Mouse (Mus musculus) heart, embryonic 16.5 days (tissue): ENCODE measurements around the gene Nsf. TPM values are rescaled to one million over a fixed set of nuclear protein-coding genes. Genes with fewer than 3 reads are reported as not detected.
A peak's percentile ranks its signal among the peaks of the same experiment; 100 is the strongest.
"Not testable (repeated sequence)": the region's sequence is repeated elsewhere in the genome, so short reads cannot be mapped to it uniquely, and the experiment has no call there.

Source experiments
- ATAC-seq: fragments of 200-750 bp; cut with Nextera tagmentation; replicated peaks from 2 replicates; pipeline ENCODE4 v1.8.0; 2017; ENCODE audit warnings: moderate number of reproducible peaks; ENCODE audit not compliant: insufficient read depth, low FRiP score; ENCODE audit errors: extremely low read depth
- H3K27ac ChIP-seq: fragments of 300-500 bp; sonication (generic); 2 replicates; pipeline ENCODE4 v1.5.1; 2014; ENCODE audit warnings: mild to moderate bottlenecking, low read length, control low read depth, moderate library complexity
- H3K27me3 ChIP-seq: fragments of 300-500 bp; sonication (generic); 2 replicates; pipeline ENCODE4 v1.6.1; 2014; ENCODE audit warnings: low read length, mixed read lengths; ENCODE audit not compliant: control insufficient read depth, insufficient read depth
- H3K36me3 ChIP-seq: fragments of 300-500 bp; sonication (generic); 2 replicates; pipeline ENCODE4 v1.6.1; 2014; ENCODE audit not compliant: control insufficient read depth, insufficient read depth
- H3K4me1 ChIP-seq: fragments of 300-500 bp; sonication (generic); 2 replicates; pipeline ENCODE4 v1.6.1; 2014; ENCODE audit warnings: low read length, mixed read lengths; ENCODE audit not compliant: control insufficient read depth, insufficient read depth
- H3K4me2 ChIP-seq: fragments of 300-500 bp; sonication (generic); 2 replicates; pipeline ENCODE4 v1.6.1; 2014; ENCODE audit warnings: low read depth, mild to moderate bottlenecking, control low read depth, low read length
- H3K4me3 ChIP-seq: fragments of 300-500 bp; sonication (generic); 2 replicates; pipeline ENCODE4 v1.5.1; 2014; ENCODE audit warnings: mild to moderate bottlenecking, control low read depth, low read length
- H3K9ac ChIP-seq: fragments of 300-500 bp; sonication (generic); 2 replicates; pipeline ENCODE4 v1.6.1; 2014; ENCODE audit warnings: low read length, control low read depth
- H3K9me3 ChIP-seq: fragments of 300-500 bp; sonication (generic); replicated peaks from 2 replicates; pipeline ENCODE4 v1.6.1; 2016; ENCODE audit warnings: low read length; ENCODE audit not compliant: control insufficient read depth
- WGBS: fragments of 180-500 bp; shearing (Covaris S2); extraction: QIAGEN DNeasy Blood & Tissue Kit; methylation state at CpG from one replicate; pipeline ENCODE4 v1.1.7; 2014; 5-methylcytosine and 5-hydroxymethylcytosine counted together
- polyA plus RNA-seq: library from polyadenylated mRNA; unstranded; fragments of >200 nt; fragmentation: Nextera tagmentation; extraction: Ambion mirVana; gene quantifications from 2 replicates; pipeline ENCODE4 v1.2.1, GENCODE M21; 2015

Gene Nsf
- polyA plus RNA-seq, 1 experiment from 2014 or later = 35.3 TPM

DNA sequence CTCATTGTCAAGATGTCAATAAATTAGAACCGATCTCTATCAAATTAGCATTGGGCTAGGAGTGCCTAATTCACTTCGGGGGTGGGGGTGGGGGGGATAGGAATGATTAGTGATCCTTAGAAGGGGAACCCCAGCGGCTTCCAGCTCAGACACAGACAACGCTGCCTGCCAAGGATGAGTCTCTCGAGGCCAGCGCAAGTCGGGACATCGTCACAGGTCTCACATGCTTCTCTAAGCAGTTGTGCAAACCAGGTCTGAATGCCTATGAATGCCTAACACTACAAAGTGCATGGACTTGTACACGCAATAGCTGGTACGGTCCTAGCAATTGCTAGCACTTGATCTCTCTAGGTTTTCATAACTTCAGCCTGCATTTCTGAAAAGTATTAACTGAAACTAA lies 62.1 kb downstream of the Nsf start:
- H3K9me3 ChIP-seq = no peaks in the 10 kb centered on the region
- H3K27me3 ChIP-seq = no peaks in the 10 kb centered on the region
- no peak for ATAC-seq
- H3K9ac ChIP-seq = no peak overlapping the region
- no peak overlapping the region for H3K4me3 ChIP-seq
- H3K4me2 ChIP-seq = no peak overlapping the region
- H3K36me3 ChIP-seq = no peaks in the 10 kb centered on the region
- 88% methylated on average over 10 of the region's 10 CpGs for WGBS
- H3K27ac ChIP-seq = no peak overlapping the region
- peaks cover 3% of the 10 kb centered on the region; the same call in 1 of the 2 replicates for H3K4me1 ChIP-seq

DNA sequence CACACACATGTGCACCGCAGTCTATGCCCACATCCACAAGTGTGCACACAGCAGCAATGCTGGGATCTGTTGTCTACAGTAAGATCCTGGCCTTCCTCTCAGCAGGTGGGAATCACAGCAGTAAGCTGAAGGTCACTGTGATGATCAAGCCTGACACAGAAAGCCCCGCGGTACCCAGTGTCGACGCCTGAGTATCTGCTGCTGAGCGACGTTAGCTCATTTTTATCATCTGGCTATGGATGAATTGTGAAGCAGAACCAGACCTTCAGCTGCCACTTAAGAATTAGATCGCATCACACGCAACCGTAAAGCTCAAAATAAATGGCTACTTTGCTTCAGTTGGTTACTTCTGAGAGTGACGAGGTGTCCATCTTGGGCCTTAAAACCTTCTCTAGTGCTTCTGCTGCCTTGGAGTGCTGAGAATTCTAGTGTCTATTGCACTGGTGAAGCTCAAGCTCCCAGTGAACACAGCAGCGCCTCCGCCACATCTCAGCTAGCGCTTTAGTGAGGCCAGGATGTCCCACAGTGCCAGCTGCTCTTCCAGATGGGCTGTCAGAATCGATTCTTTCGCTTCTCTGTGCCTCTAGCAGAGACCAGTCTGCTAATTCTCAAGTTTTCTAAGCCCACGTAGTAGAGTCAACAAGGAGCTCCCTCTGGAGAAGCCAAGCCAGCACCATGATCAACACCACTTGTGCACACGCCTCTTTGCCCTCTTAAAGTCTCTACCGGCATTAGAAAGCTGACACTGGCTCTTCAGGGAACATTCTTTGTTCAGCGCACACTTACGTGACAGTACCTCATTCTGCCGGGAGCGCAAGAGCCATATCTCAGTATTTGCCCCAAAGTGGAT lies 63.3 kb downstream of the Nsf start:
- Histone ChIP-seq H3K4me1 (peaks cover 3% of the 10 kb centered on the region; the same call in 1 of the 2 replicates), H3K4me3 (no peak overlapping the region), H3K9ac (no peak overlapping the region), H3K27me3 (no peaks in the 10 kb centered on the region), H3K9me3 (no peaks in the 10 kb centered on the region), H3K4me2 (no peak overlapping the region), H3K27ac (no peak overlapping the region), H3K36me3 (no peaks in the 10 kb centered on the region)
- ATAC-seq = no peak
- WGBS = 72% methylated on average over 23 of the region's 23 CpGs

DNA sequence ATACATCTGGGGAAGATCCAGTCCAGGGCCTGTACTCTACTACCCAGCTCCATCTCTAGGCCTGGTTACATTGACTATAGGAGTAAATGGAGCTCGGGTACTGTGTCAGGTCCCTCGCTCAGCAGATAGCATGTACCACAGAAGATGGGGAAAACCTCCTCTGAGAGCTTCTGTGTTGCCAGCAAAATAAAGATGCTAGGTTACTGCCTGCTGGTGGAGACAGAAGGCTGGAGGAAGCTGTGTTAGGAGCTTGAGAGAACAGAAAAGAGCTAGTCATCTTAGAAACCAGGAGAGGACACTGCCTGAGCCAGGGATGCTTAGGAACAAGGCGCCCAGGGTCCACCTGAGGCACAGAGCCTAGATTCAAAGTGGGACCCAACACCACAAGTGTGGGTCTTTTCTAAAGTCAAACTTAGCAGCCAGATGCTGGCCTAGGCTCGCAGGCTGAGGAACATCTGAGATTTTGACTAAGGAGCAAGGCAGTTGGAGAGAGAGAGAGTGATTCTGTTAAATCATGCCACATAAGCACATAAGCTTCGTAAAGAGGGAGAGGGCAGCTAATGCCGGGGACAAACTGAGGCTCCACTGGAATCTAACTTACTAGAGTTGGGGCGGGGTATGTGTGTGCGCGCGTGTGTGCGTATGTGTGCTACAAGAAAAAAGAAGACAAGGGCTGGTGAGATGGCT lies 66.0 kb downstream of the Nsf start:
- no peak overlapping the region for H3K4me3 ChIP-seq
- H3K36me3 ChIP-seq = peaks cover 2% of the 10 kb centered on the region; the same call in 1 of the 2 replicates
- ATAC-seq = no peak
- H3K9ac ChIP-seq = no peak overlapping the region
- 93% methylated on average over 11 of the region's 11 CpGs for WGBS
- peaks cover under 1% of the 10 kb centered on the region for H3K4me1 ChIP-seq
- H3K27ac ChIP-seq = no peak overlapping the region
- H3K9me3 ChIP-seq = no peaks in the 10 kb centered on the region
- H3K4me2 ChIP-seq = no peak overlapping the region
- no peaks in the 10 kb centered on the region for H3K27me3 ChIP-seq

DNA sequence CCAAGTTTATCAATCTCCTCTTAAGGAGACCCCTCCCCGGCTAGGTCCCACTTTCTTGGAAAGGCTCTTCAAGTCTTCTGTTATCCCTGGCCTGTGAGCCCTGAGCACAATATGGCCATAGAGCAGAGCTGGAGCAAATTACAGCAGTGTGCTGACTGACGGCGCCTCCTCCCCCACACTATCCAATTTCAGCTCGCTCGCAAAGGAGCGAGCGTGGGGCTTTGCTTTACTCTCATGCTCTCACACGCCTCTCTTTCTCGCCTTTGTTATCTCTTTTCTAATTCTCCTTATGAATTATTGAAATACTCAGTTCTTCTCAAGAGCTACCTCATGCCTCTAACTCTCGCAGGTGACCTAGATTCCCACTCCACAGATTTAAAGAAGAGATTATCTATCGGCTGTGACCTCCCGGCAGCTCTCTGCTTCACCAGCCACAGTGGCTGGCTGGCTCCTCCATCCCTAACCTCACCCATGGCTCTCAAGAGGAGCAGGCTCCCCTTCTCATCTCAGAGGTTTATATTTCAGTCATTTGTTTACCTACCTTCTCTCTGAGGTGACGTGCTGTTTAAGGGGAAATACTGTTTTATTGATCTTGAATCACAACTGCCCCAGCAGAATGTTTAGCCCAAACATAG lies 69.0 kb downstream of the Nsf start:
- Histone ChIP-seq H3K27me3 (no peaks in the 10 kb centered on the region), H3K4me1 (no peaks in the 10 kb centered on the region; the same call in 1 of the 2 replicates), H3K36me3 (peaks cover 9% of the 10 kb centered on the region; the same call in 1 of the 2 replicates), H3K9me3 (no peaks in the 10 kb centered on the region), H3K4me2 (peak overlapping the region; percentile 50), H3K4me3 (no peak overlapping the region), H3K9ac (no peak overlapping the region), H3K27ac (no peak overlapping the region)
- ATAC-seq = no peak; the same call in 1 of the 2 replicates
- 31% methylated on average over 13 of the region's 13 CpGs for WGBS

DNA sequence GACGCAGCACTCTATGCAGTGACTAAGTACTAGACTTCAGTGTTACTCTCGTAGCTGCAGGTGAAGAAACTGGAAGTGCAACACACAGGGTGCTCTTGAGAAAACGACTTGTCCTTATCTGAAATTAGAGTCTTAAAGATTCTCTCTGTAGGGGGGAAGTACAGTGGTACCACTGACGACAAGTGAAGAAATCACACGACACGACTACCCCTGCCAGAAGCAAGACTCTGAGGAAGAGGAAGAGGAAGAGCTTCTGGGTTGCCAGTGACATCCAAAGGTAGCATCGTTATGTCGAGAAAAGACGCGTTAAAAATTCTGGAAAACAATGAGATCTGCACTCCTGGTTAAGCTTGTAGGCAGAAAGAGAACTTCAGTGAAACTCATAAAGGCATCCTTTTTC lies 70.1 kb downstream of the Nsf start:
- Histone ChIP-seq H3K27ac (no peak overlapping the region), H3K9ac (no peak overlapping the region), H3K36me3 (peaks cover 9% of the 10 kb centered on the region; the same call in 1 of the 2 replicates), H3K4me1 (no peaks in the 10 kb centered on the region; the same call in 1 of the 2 replicates), H3K4me2 (no peak overlapping the region), H3K9me3 (no peaks in the 10 kb centered on the region), H3K4me3 (no peak overlapping the region), H3K27me3 (no peaks in the 10 kb centered on the region)
- ATAC-seq = no peak
- 83% methylated on average over 10 of the region's 10 CpGs for WGBS

DNA sequence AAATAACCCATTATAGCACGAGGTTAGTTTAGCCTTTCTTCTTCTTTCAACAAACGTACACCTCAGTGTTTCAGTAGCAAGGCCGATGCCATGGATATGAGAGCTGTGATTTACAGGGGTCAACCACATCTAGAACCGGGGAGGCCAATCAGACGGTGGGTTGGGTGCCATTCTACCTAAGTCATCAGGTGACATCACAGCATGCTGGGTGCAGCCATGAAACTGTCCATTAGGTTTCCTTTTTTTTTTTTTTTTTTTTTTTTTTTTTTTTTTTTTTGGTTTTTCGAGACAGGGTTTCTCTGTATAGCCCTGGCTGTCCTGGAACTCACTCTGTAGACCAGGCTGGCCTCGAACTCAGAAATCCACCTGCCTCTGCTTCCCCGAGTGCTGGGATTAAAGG lies 74.4 kb downstream of the Nsf start:
- peaks cover 15% of the 10 kb centered on the region for H3K36me3 ChIP-seq

DNA sequence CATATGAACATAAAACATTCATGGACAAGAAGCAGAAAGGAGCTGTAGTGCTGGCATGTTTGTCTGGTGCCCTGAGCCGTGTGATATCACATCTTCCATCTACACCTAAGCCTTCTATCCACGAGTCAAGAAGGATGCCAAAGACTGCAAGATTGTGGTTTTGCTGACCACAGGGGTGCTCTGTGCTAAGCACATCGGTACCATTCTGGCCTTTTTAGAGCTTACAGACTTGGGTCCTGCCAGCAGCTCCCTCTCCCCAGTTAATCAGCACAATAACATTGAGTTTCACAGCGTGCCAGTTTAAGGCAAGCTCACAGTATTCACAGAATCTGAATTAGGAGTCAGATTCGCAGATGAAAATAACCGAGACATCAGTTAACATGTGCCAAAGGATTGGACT lies 75.4 kb downstream of the Nsf start:
- H3K9me3 ChIP-seq = peaks cover 8% of the 10 kb centered on the region
- no peak overlapping the region for H3K4me3 ChIP-seq
- 80% methylated on average over 6 of the region's 6 CpGs for WGBS
- H3K9ac ChIP-seq = no peak overlapping the region
- H3K36me3 ChIP-seq = peaks cover 20% of the 10 kb centered on the region
- no peak overlapping the region for H3K27ac ChIP-seq
- no peak overlapping the region for H3K4me2 ChIP-seq
- no peaks in the 10 kb centered on the region for H3K27me3 ChIP-seq
- H3K4me1 ChIP-seq = no peaks in the 10 kb centered on the region
- no peak for ATAC-seq

More for the DNA sequence above, 74.4 kb downstream of the Nsf start:
- not testable (repeated sequence) for ATAC-seq, H3K4me3 ChIP-seq, H3K4me2 ChIP-seq, H3K9me3 ChIP-seq, H3K4me1 ChIP-seq, H3K27ac ChIP-seq, H3K27me3 ChIP-seq, H3K9ac ChIP-seq
- 93% methylated on average over 6 of the region's 8 CpGs for WGBS

DNA sequence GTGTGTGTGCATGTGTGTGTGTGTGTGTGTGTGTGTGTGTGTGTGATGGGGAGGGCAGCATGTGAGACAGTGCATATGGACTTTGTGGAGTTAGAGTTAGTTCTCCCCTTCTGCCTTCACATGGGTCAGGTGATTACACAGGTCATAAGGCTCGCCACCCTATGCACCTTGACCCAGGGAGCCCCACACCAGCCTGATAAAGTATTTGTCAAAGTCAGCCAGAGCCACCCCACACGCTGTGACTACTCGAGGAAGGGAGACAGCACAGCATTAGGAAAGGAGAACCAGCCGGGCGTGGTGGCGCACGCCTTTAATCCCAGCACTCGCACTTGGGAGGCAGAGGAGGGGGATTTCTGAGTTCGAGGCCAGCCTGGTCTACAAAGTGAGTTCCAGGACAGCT lies 83.5 kb downstream of the Nsf start:
- H3K4me3 ChIP-seq = no peak overlapping the region
- WGBS = 88% methylated on average over 9 of the region's 9 CpGs
- peaks cover 8% of the 10 kb centered on the region for H3K9me3 ChIP-seq
- no peak overlapping the region for H3K4me2 ChIP-seq
- no peaks in the 10 kb centered on the region for H3K4me1 ChIP-seq
- no peak for ATAC-seq
- no peak overlapping the region for H3K9ac ChIP-seq
- H3K27me3 ChIP-seq = no peaks in the 10 kb centered on the region
- peaks cover 25% of the 10 kb centered on the region for H3K36me3 ChIP-seq
- H3K27ac ChIP-seq = no peak overlapping the region

DNA sequence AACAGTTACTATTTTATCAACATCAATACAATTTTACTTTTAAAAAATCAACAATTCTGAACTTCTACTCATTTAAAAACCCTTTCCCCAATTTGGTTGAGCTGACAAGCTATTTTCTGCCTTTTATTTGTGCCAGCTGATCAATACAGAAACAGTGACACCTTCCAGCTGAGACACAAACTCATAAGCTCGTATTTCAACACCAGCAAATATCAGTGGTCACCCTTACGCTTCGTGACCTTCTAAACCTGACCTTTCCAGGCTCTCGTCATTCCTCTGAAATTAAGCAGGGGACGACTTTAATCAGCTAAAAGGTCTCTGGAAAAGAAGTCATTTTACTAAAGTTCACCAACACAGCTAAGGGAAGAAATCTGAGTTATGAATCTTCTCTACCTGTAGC lies 86.2 kb downstream of the Nsf start:
- 51% methylated on average over 5 of the region's 5 CpGs for WGBS
- no peak overlapping the region for H3K9ac ChIP-seq
- no peaks in the 10 kb centered on the region for H3K4me1 ChIP-seq
- no peak overlapping the region for H3K4me2 ChIP-seq
- no peaks in the 10 kb centered on the region for H3K27me3 ChIP-seq
- H3K27ac ChIP-seq = no peak overlapping the region
- H3K36me3 ChIP-seq = peaks cover 8% of the 10 kb centered on the region
- no peak overlapping the region for H3K4me3 ChIP-seq
- no peaks in the 10 kb centered on the region for H3K9me3 ChIP-seq
- no peak for ATAC-seq
